Mouse (Mus musculus): ENCODE results near the gene Llgl2. TPM values are rescaled to one million over a fixed set of nuclear protein-coding genes. Genes with fewer than 3 reads are reported as not detected.

Gene Llgl2
- polyA plus RNA-seq, 1 experiment, result 2.5 TPM

GRCm38 (mm10) chr11:115824813-115825212 is 964 bp downstream of the Llgl2 start:
- TF ChIP-seq POLR2A (IDR thresholded peaks at IDR 0.05; ENCODE audit: borderline replicate concordance, extremely low read depth, insufficient read depth, insufficient read length, poor library complexity, severe bottlenecking), result no peak
- DNase-seq (ENCODE audit: low read depth), result no peak

- DNase-seq (ENCODE audit: low read depth), result no peak
- TF ChIP-seq POLR2A (IDR thresholded peaks at IDR 0.05; ENCODE audit: borderline replicate concordance, extremely low read depth, insufficient read depth, insufficient read length, poor library complexity, severe bottlenecking) (no peak), CTCF (IDR thresholded peaks at IDR 0.05; ENCODE audit: borderline replicate concordance, extremely low read depth, insufficient read depth, insufficient read length) (no peak)
Observed at GRCm38 (mm10) chr11:115826487-115826886, 2.6 kb downstream of the Llgl2 start.

- no peak for TF ChIP-seq CTCF (IDR thresholded peaks at IDR 0.05; ENCODE audit: borderline replicate concordance, extremely low read depth, insufficient read depth, insufficient read length)
- no peak for TF ChIP-seq POLR2A (IDR thresholded peaks at IDR 0.05; ENCODE audit: borderline replicate concordance, extremely low read depth, insufficient read depth, insufficient read length, poor library complexity, severe bottlenecking)
- no peak for DNase-seq (ENCODE audit: low read depth)
Observed at GRCm38 (mm10) chr11:115827624-115828023, 3.8 kb downstream of the Llgl2 start.

- DNase-seq (ENCODE audit: low read depth), result no peak
- no peak for TF ChIP-seq POLR2A (IDR thresholded peaks at IDR 0.05; ENCODE audit: borderline replicate concordance, extremely low read depth, insufficient read depth, insufficient read length, poor library complexity, severe bottlenecking)
- TF ChIP-seq CTCF (IDR thresholded peaks at IDR 0.05; ENCODE audit: borderline replicate concordance, extremely low read depth, insufficient read depth, insufficient read length), result no peak
Observed at GRCm38 (mm10) chr11:115829036-115829435, 5.2 kb downstream of the Llgl2 start.

- TF ChIP-seq CTCF (IDR thresholded peaks at IDR 0.05; ENCODE audit: borderline replicate concordance, extremely low read depth, insufficient read depth, insufficient read length) (no peak), POLR2A (IDR thresholded peaks at IDR 0.05; ENCODE audit: borderline replicate concordance, extremely low read depth, insufficient read depth, insufficient read length, poor library complexity, severe bottlenecking) (no peak)
- DNase-seq (ENCODE audit: low read depth), result no peak
Observed at GRCm38 (mm10) chr11:115830550-115831325, 6.9 kb downstream of the Llgl2 start.

- TF ChIP-seq POLR2A (IDR thresholded peaks at IDR 0.05; ENCODE audit: borderline replicate concordance, extremely low read depth, insufficient read depth, insufficient read length, poor library complexity, severe bottlenecking) (no peak), CTCF (IDR thresholded peaks at IDR 0.05; ENCODE audit: borderline replicate concordance, extremely low read depth, insufficient read depth, insufficient read length) (no peak)
- no peak for DNase-seq (ENCODE audit: low read depth)
Observed at GRCm38 (mm10) chr11:115831518-115831917, 7.7 kb downstream of the Llgl2 start.

- TF ChIP-seq POLR2A (IDR thresholded peaks at IDR 0.05; ENCODE audit: borderline replicate concordance, extremely low read depth, insufficient read depth, insufficient read length, poor library complexity, severe bottlenecking), result no peak
- TF ChIP-seq CTCF (IDR thresholded peaks at IDR 0.05; ENCODE audit: borderline replicate concordance, extremely low read depth, insufficient read depth, insufficient read length), result no peak
Observed at GRCm38 (mm10) chr11:115832064-115832463, 8.2 kb downstream of the Llgl2 start.

GRCm38 (mm10) chr11:115832523-115832922 is 8.7 kb downstream of the Llgl2 start:
- DNase-seq (ENCODE audit: low read depth), result peak; percentile 13
- TF ChIP-seq POLR2A (IDR thresholded peaks at IDR 0.05; ENCODE audit: borderline replicate concordance, extremely low read depth, insufficient read depth, insufficient read length, poor library complexity, severe bottlenecking), result no peak
- TF ChIP-seq CTCF (IDR thresholded peaks at IDR 0.05; ENCODE audit: borderline replicate concordance, extremely low read depth, insufficient read depth, insufficient read length), result no peak

More at GRCm38 (mm10) chr11:115832064-115832463, 8.2 kb downstream of the Llgl2 start:
- no peak for DNase-seq (ENCODE audit: low read depth)

GRCm38 (mm10) chr11:115833021-115833513 is 9.2 kb downstream of the Llgl2 start:
- DNase-seq (ENCODE audit: low read depth), result no peak
- no peak for TF ChIP-seq CTCF (IDR thresholded peaks at IDR 0.05; ENCODE audit: borderline replicate concordance, extremely low read depth, insufficient read depth, insufficient read length)
- TF ChIP-seq POLR2A (IDR thresholded peaks at IDR 0.05; ENCODE audit: borderline replicate concordance, extremely low read depth, insufficient read depth, insufficient read length, poor library complexity, severe bottlenecking), result no peak

- no peak for DNase-seq (ENCODE audit: low read depth)
- no peak for TF ChIP-seq POLR2A (IDR thresholded peaks at IDR 0.05; ENCODE audit: borderline replicate concordance, extremely low read depth, insufficient read depth, insufficient read length, poor library complexity, severe bottlenecking)
- no peak for TF ChIP-seq CTCF (IDR thresholded peaks at IDR 0.05; ENCODE audit: borderline replicate concordance, extremely low read depth, insufficient read depth, insufficient read length)
Observed at GRCm38 (mm10) chr11:115834033-115834432, 10.2 kb downstream of the Llgl2 start.

GRCm38 (mm10) chr11:115836656-115837395 is 13.0 kb downstream of the Llgl2 start:
- TF ChIP-seq POLR2A (IDR thresholded peaks at IDR 0.05; ENCODE audit: borderline replicate concordance, extremely low read depth, insufficient read depth, insufficient read length, poor library complexity, severe bottlenecking) (no peak), CTCF (IDR thresholded peaks at IDR 0.05; ENCODE audit: borderline replicate concordance, extremely low read depth, insufficient read depth, insufficient read length) (no peak)
- DNase-seq (ENCODE audit: low read depth), result no peak
